Mouse (Mus musculus) liver, postnatal 0 days (tissue): ENCODE results near the gene Tnnt2. TPM values are rescaled to one million over a fixed set of nuclear protein-coding genes. Genes with fewer than 3 reads are reported as not detected.

Experiments
- ATAC-seq: fragments of 200-750 bp; cut with Nextera tagmentation; 2 replicates; pipeline ENCODE4 v1.8.0; 2017; ENCODE audit warnings: mild to moderate bottlenecking, moderate library complexity
- DNase-seq: peaks from one replicate; pipeline ENCODE4 v3.0.0-alpha.2; 2016
- H3K27ac ChIP-seq: fragments of 300-500 bp; sonication (generic); 2 replicates; pipeline ENCODE4 v1.5.1; 2014; ENCODE audit warnings: antibody characterized with exemption, moderate library complexity, mild to moderate bottlenecking, low read depth
- H3K27me3 ChIP-seq: fragments of 300-500 bp; sonication (generic); 2 replicates; pipeline ENCODE4 v1.6.1; 2014; ENCODE audit warnings: low read length, control low read depth, mixed read lengths; ENCODE audit not compliant: insufficient read depth
- H3K36me3 ChIP-seq: fragments of 300-500 bp; sonication (generic); replicated peaks from 2 replicates; pipeline ENCODE4 v1.6.1; 2014; ENCODE audit warnings: mild to moderate bottlenecking, control low read depth, low read length, moderate library complexity, mixed read lengths; ENCODE audit not compliant: insufficient read depth
- H3K4me1 ChIP-seq: fragments of 300-500 bp; sonication (generic); 2 replicates; pipeline ENCODE4 v1.6.1; 2014; ENCODE audit warnings: antibody characterized with exemption, mild to moderate bottlenecking, control low read depth; ENCODE audit not compliant: insufficient read depth
- H3K4me2 ChIP-seq: fragments of 300-500 bp; sonication (generic); 2 replicates; pipeline ENCODE4 v1.6.1; 2014; ENCODE audit warnings: low read depth, mild to moderate bottlenecking, low read length, moderate library complexity, mixed read lengths
- H3K4me3 ChIP-seq: fragments of 300-500 bp; sonication (generic); 2 replicates; pipeline ENCODE4 v1.5.1; 2014; ENCODE audit warnings: low read depth, low read length
- H3K9ac ChIP-seq: fragments of 300-500 bp; sonication (generic); replicated peaks from 2 replicates; pipeline ENCODE4 v1.6.1; 2014; ENCODE audit warnings: mild to moderate bottlenecking, moderate library complexity
- H3K9me3 ChIP-seq: fragments of 300-500 bp; sonication (generic); 2 replicates; pipeline ENCODE4 v1.6.1; 2016; ENCODE audit warnings: mild to moderate bottlenecking, control low read depth, low read length, mixed read lengths
- CTCF ChIP-seq: sonication (generic); IDR thresholded peaks from 2 replicates; pipeline ENCODE4 v1.5.1; 2016; ENCODE audit warnings: antibody characterized with exemption, low read depth
- EP300 ChIP-seq: IDR thresholded peaks from 2 replicates; pipeline ENCODE4 v1.6.1; 2016; ENCODE audit warnings: antibody characterized with exemption, low read depth, mild to moderate bottlenecking
- WGBS: fragments of 180-500 bp; shearing (Covaris S2); extraction: QIAGEN DNeasy Blood & Tissue Kit; methylation state at CpG from one replicate; pipeline ENCODE4 v1.1.7; 2014; ENCODE audit not compliant: insufficient replicate concordance; 5-methylcytosine and 5-hydroxymethylcytosine counted together
- polyA plus RNA-seq: library from polyadenylated mRNA; unstranded; fragments of >200 nt; fragmentation: Nextera tagmentation; extraction: Ambion mirVana; gene quantifications from 2 replicates; pipeline ENCODE4 v1.2.1, GENCODE M21; 2015

Gene Tnnt2
- polyA plus RNA-seq, 1 experiment from 2014 or later: 3.2 TPM

DNA sequence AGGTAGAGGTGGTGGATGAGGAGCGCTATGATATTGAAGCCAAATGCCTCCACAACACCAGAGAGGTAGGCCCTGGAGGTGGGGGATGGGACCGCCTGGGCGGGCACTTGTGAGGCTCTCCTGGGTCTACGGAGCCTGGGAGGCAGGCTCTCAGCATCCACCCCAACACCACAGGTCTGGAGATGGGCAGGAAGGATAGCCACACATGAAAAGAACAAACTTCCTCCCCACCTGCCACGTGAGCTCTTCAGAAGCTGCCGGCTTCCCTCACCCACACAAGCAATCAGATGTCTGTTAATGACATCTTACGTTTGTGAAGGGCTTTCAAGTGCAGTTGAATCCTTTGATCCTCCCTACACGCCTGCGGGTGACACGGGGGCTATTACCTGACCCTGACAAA, 28.6 kb upstream of the Tnnt2 start:
- H3K27ac ChIP-seq: no peak overlapping the region
- DNase-seq: no peak
- H3K9ac ChIP-seq: no peak overlapping the region
- 52% methylated on average over 10 of the region's 10 CpGs for WGBS
- no peak overlapping the region for H3K4me2 ChIP-seq
- no peaks in the 10 kb centered on the region for H3K36me3 ChIP-seq
- TF ChIP-seq CTCF (no peak), EP300 (no peak)
- no peak for ATAC-seq
- no peaks in the 10 kb centered on the region for H3K4me1 ChIP-seq
- H3K4me3 ChIP-seq: no peak overlapping the region
- no peaks in the 10 kb centered on the region for H3K9me3 ChIP-seq
- H3K27me3 ChIP-seq: no peaks in the 10 kb centered on the region

DNA sequence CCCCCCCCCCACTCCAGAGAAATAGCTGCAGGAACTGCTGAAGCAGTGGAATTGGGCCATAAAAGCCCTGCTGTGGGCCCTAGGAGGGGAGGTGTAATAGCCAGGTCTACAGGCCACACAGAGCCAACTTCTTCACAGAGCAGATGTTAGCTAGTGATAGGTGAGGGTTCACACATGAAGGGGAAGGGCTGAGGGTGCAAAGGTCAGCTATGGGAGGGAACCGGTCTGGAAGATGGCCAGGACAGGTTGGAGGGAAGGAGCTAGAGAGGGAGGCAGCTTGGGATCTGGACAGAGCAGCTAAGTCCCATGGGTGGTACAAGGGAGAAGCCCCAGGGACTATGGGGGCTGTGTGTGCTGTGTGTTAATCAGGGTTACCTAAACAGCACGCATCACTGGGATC, 26.0 kb upstream of the Tnnt2 start:
- Histone ChIP-seq H3K9me3 (no peaks in the 10 kb centered on the region), H3K4me1 (no peaks in the 10 kb centered on the region), H3K4me3 (no peak overlapping the region), H3K36me3 (no peaks in the 10 kb centered on the region), H3K4me2 (no peak overlapping the region), H3K27ac (no peak overlapping the region), H3K9ac (no peak overlapping the region), H3K27me3 (no peaks in the 10 kb centered on the region)
- ATAC-seq: peak; percentile 51; the same call in 1 of the 2 replicates
- no peak for TF ChIP-seq EP300
- no peak for TF ChIP-seq CTCF
- 60% methylated on average over 2 of the region's 2 CpGs for WGBS
- no peak for DNase-seq

DNA sequence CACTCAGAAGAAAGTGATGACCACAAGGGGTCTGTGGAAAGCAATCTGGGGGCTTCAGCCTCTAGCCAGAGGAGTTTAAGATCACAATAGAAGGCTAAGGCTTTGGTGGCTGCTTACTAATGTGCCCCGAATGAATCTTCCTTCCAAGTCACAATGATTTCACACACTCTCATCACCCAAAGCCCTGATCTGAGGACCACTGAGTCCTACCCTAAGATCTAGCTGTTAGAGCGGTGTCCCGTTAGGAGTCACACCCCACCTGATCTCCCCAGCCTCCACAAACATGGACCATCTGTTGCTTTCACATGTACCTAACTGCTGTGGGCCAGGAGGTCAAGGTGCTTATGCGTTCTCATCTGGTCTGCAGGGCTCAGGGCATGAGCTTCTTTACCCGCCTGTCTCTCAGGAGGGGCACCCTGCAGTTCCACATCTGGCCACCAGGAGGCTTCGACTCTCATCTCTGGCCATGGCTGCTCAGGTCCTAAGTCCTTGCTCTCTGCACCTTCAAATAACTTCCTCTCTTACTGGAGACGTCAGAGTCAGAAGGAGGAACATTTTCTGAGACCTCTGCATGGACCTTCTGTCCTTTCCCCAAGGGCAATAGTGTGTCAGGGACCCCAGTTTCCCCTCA, 25.0 kb upstream of the Tnnt2 start:
- ATAC-seq: peak; percentile 45; the same call in 1 of the 2 replicates
- no peaks in the 10 kb centered on the region for H3K4me1 ChIP-seq
- peak; percentile 87 for DNase-seq
- no peaks in the 10 kb centered on the region for H3K36me3 ChIP-seq
- H3K27ac ChIP-seq: no peak overlapping the region
- no peak overlapping the region for H3K4me3 ChIP-seq
- no peaks in the 10 kb centered on the region for H3K9me3 ChIP-seq
- H3K4me2 ChIP-seq: no peak overlapping the region
- H3K9ac ChIP-seq: no peak overlapping the region
- 30% methylated on average over 7 of the region's 7 CpGs for whole genome bisulfite sequencing
- H3K27me3 ChIP-seq: peaks cover 4% of the 10 kb centered on the region; the same call in 1 of the 2 replicates
- TF ChIP-seq CTCF (peak; percentile 98), EP300 (no peak)

DNA sequence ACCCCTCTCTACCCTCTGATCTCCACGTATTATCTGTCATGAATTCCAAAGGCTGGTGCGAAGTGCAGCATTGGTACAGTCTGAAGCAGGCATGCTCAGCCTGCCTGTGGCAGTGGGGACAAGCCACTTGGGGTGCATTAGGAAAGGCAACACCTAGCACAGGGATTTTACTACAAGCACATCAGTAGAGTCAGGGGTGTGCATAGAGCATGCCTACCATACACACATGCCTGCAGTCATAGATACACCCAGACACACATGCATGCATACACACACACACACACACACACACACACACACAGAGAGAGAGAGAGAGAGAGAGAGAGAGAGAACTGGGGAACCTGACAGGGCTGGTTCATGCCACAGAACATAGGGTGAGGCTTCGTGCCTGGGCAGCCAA, 23.9 kb upstream of the Tnnt2 start:
- Histone ChIP-seq H3K9me3 (no peaks in the 10 kb centered on the region), H3K27me3 (peaks cover 12% of the 10 kb centered on the region), H3K4me1 (no peaks in the 10 kb centered on the region), H3K27ac (no peak overlapping the region), H3K36me3 (no peaks in the 10 kb centered on the region), H3K4me3 (no peak overlapping the region), H3K9ac (no peak overlapping the region), H3K4me2 (no peak overlapping the region)
- no peak for TF ChIP-seq CTCF
- TF ChIP-seq EP300: no peak
- DNase-seq: no peak
- 69% methylated on average over 3 of the region's 3 CpGs for WGBS
- no peak for ATAC-seq

DNA sequence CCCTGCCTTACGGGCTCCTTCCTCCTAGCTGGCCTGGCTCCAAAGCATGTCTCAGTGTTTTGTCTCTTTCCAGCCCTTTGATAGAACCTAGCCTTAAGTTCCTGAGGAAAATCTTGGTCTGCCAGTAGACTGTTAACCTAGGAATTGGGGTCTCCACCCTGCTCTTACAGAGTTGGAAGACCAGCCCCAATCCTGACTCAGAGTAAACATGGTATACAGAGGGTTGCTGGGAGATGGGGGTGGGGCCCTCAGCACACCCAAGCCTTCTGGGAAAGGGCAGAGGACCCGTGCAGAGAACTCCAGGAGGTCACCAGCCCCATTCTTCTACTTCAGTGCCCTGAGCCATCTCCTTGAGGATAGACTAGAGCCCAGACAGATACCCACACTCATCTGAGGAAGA, 23.5 kb upstream of the Tnnt2 start:
- Histone ChIP-seq H3K4me3 (no peak overlapping the region), H3K4me2 (no peak overlapping the region), H3K9me3 (no peaks in the 10 kb centered on the region), H3K27me3 (peaks cover 16% of the 10 kb centered on the region), H3K27ac (no peak overlapping the region), H3K36me3 (no peaks in the 10 kb centered on the region), H3K4me1 (no peaks in the 10 kb centered on the region), H3K9ac (no peak overlapping the region)
- ATAC-seq (no peak), DNase-seq (no peak)
- WGBS: 45% methylated on average over 2 of the region's 2 CpGs
- no peak for TF ChIP-seq EP300
- no peak for TF ChIP-seq CTCF

DNA sequence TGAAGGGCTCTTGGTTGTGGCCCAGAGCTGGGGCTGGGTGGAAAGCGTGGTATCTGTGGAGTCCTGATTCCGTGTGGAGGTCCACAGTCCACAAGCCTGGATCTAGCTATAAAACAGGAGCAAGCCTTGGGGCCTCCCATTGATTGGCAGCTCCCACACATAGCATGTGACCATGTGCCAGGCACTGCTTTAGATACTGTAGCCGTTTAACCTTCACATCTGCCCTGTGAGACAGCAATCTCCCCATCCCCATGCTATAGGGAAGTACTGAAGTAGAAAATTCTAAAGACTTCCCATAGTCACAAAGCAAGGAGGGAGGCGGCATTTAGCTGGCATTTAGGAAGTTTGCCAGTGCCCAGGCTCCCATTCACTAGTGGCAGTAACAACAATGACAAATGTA, 23.1 kb upstream of the Tnnt2 start:
- DNase-seq (no peak), ATAC-seq (no peak)
- H3K27me3 ChIP-seq: peaks cover 21% of the 10 kb centered on the region
- H3K9ac ChIP-seq: no peak overlapping the region
- WGBS: 59% methylated on average over 4 of the region's 4 CpGs
- H3K4me2 ChIP-seq: no peak overlapping the region
- H3K9me3 ChIP-seq: no peaks in the 10 kb centered on the region
- no peaks in the 10 kb centered on the region for H3K36me3 ChIP-seq
- TF ChIP-seq EP300: no peak
- TF ChIP-seq CTCF: no peak
- no peak overlapping the region for H3K27ac ChIP-seq
- H3K4me1 ChIP-seq: no peaks in the 10 kb centered on the region
- H3K4me3 ChIP-seq: no peak overlapping the region
